Mouse (Mus musculus) forebrain, embryonic 12.5 days (tissue): Measurements from ENCODE around the gene Nrg3. TPM values are rescaled to one million over a fixed set of nuclear protein-coding genes. Genes with fewer than 3 reads are reported as not detected.
"Not testable (repeated sequence)": the region's sequence is repeated elsewhere in the genome, so short reads cannot be mapped to it uniquely, and the experiment has no call there.

Source experiments
- ATAC-seq: fragments of 200-750 bp; cut with Nextera tagmentation; 2 replicates; pipeline ENCODE4 v1.8.0; 2017; ENCODE audit warnings: moderate TSS enrichment; ENCODE audit not compliant: low FRiP score
- H3K27ac ChIP-seq: fragments of 300-500 bp; sonication (generic); 2 replicates; pipeline ENCODE4 v1.5.1; 2016; ENCODE audit warnings: mild to moderate bottlenecking
- H3K27me3 ChIP-seq: fragments of 300-500 bp; sonication (generic); 2 replicates; pipeline ENCODE4 v1.6.1; 2016; ENCODE audit warnings: mild to moderate bottlenecking
- H3K36me3 ChIP-seq: fragments of 300-500 bp; sonication (generic); replicated peaks from 2 replicates; pipeline ENCODE4 v1.6.1; 2016; ENCODE audit warnings: mild to moderate bottlenecking
- H3K4me1 ChIP-seq: fragments of 300-500 bp; sonication (generic); 2 replicates; pipeline ENCODE4 v1.6.1; 2016
- H3K4me2 ChIP-seq: fragments of 300-500 bp; sonication (generic); 2 replicates; pipeline ENCODE4 v1.6.1; 2016; ENCODE audit warnings: mild to moderate bottlenecking, moderate library complexity
- H3K4me3 ChIP-seq: fragments of 300-500 bp; sonication (generic); replicated peaks from 2 replicates; pipeline ENCODE4 v1.5.1; 2016; ENCODE audit warnings: mild to moderate bottlenecking
- H3K9ac ChIP-seq: fragments of 300-500 bp; sonication (generic); 2 replicates; pipeline ENCODE4 v1.6.1; 2016; ENCODE audit warnings: mild to moderate bottlenecking
- H3K9me3 ChIP-seq: fragments of 300-500 bp; sonication (generic); 2 replicates; pipeline ENCODE4 v1.6.1; 2016
- WGBS: fragments of 180-500 bp; shearing (Covaris S2); methylation state at CpG from one replicate; pipeline ENCODE4 v1.1.7; 2016; 5-methylcytosine and 5-hydroxymethylcytosine counted together
- polyA plus RNA-seq: library from polyadenylated mRNA; unstranded; fragments of >200 nt; fragmentation: Nextera tagmentation; extraction: Ambion mirVana; gene quantifications from 2 replicates; pipeline ENCODE4 v1.2.1, GENCODE M21; 2016

Gene Nrg3
- polyA plus RNA-seq, 1 experiment from 2014 or later: 3.7 TPM

DNA sequence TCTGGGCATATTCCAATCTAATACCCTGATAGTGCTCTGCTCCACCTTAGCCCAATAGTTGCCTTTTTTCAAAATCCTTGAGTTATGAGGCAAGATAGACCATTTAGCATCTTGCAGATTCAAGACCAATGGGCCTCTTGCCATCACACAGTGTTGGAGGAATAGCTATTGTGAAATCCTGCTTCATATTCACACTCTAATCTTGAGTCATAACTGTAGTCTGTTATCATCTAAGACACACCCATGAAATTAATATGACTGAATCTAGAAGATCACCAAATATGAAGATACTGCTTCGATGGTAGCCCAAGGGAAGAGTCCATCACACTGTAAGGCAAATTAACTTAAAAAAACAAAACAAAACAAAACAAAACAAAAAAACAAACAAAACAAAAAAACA, 937.7 kb downstream of the Nrg3 start:
- 97% methylated on average over 1 of the region's 1 CpGs for whole genome bisulfite sequencing
- H3K36me3 ChIP-seq: no peaks in the 10 kb centered on the region
- H3K27ac ChIP-seq: no peak overlapping the region
- ATAC-seq: no peak
- no peak overlapping the region for H3K4me3 ChIP-seq
- no peaks in the 10 kb centered on the region for H3K27me3 ChIP-seq
- H3K9me3 ChIP-seq: no peaks in the 10 kb centered on the region
- no peak overlapping the region for H3K4me2 ChIP-seq
- no peaks in the 10 kb centered on the region for H3K4me1 ChIP-seq
- no peak overlapping the region for H3K9ac ChIP-seq

DNA sequence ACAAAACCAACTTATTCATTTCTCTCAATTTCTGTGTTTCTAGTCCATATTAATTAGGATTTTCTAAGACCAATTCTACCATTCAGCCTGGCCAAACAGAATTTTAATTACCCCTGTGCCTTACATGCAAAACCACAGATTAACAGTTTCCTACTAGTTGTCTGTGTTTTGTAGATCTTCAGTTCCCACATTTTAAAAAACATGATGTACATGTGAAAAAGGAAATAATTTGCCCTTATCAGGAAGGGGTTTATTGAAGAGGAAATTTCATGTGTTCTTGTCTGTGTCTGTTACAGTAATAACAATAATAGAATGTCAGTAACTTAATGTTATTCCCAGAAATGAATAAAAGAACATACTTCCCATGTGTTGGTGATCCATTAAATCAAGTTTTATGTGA, 939.4 kb downstream of the Nrg3 start:
- Histone ChIP-seq H3K9me3 (no peaks in the 10 kb centered on the region), H3K4me3 (no peak overlapping the region), H3K27ac (no peak overlapping the region), H3K27me3 (no peaks in the 10 kb centered on the region), H3K4me1 (no peaks in the 10 kb centered on the region), H3K4me2 (no peak overlapping the region), H3K9ac (no peak overlapping the region), H3K36me3 (no peaks in the 10 kb centered on the region)
- no peak for ATAC-seq

DNA sequence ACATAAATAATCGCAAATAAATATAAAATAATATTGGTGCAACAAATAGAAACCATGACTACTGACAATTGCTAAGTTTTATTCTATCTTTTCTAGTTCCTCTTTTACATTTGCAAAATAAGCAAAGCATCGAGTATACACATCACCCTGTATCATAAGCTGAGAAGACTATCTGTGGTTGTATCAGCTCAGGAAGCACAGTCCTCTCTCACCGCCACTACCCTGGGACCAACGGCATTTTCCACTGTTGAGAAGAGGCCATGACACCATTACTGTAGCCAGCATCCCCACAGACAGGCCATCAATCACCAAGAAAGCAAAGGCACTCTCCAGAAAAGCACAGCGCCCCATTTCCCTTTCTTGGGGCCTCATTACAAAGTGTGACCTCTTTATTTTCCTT, 956.7 kb downstream of the Nrg3 start:
- 75% methylated on average over 5 of the region's 5 CpGs for WGBS
- no peak overlapping the region for H3K4me3 ChIP-seq
- no peak for ATAC-seq

DNA sequence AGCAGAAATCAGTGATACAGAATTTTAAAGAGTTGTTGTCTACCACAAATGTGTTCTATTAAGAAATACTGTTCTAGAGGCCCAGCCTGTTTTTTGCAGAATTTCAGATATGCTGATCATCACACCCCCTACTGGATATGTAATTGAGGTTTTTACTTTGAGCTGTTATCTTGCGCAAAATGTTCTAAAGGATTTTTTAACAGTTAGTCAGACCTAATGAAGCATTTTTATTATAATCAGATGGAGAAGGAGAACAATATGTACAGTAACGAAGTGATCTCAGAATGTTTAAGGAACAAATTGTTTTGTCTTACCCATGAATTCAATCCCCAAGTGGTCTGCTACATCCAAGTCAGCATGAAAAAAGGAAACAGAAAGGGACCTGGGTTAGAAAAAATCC, 963.9 kb downstream of the Nrg3 start:
- Histone ChIP-seq H3K9ac (no peak overlapping the region), H3K4me2 (no peak overlapping the region), H3K27ac (no peak overlapping the region), H3K36me3 (no peaks in the 10 kb centered on the region), H3K27me3 (no peaks in the 10 kb centered on the region), H3K9me3 (no peaks in the 10 kb centered on the region), H3K4me3 (no peak overlapping the region), H3K4me1 (no peaks in the 10 kb centered on the region)
- no peak for ATAC-seq
- WGBS: 85% methylated on average over 2 of the region's 2 CpGs

More for the DNA sequence above, 956.7 kb downstream of the Nrg3 start:
- Histone ChIP-seq H3K27ac (no peak overlapping the region), H3K27me3 (no peaks in the 10 kb centered on the region), H3K4me2 (no peak overlapping the region), H3K9ac (no peak overlapping the region), H3K4me1 (no peaks in the 10 kb centered on the region), H3K9me3 (no peaks in the 10 kb centered on the region), H3K36me3 (no peaks in the 10 kb centered on the region)

DNA sequence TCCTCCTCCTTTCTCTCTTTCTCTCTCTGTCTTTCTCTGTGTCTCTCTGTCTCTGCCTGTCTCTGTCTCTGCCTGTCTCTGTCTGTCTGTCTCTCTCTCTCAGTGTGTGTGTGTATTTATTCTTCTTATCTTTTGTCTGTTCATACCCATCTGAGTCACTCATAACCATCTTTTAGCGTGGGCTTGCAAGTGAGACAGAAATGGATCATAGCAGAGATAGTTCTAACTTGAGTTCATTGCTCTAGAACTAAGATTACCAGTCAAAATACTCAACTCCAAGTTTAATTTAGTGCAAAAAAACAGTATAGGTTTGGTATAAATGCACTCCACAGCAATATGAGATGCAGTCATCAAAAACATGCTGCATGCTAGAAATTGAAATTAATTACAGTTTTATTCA, 977.9 kb downstream of the Nrg3 start:
- Histone ChIP-seq H3K4me2 (no peak overlapping the region), H3K27ac (no peak overlapping the region), H3K4me1 (no peaks in the 10 kb centered on the region), H3K4me3 (no peak overlapping the region), H3K9ac (no peak overlapping the region), H3K9me3 (no peaks in the 10 kb centered on the region), H3K36me3 (no peaks in the 10 kb centered on the region), H3K27me3 (no peaks in the 10 kb centered on the region)
- no peak for ATAC-seq
- 52% methylated on average over 1 of the region's 1 CpGs for WGBS

DNA sequence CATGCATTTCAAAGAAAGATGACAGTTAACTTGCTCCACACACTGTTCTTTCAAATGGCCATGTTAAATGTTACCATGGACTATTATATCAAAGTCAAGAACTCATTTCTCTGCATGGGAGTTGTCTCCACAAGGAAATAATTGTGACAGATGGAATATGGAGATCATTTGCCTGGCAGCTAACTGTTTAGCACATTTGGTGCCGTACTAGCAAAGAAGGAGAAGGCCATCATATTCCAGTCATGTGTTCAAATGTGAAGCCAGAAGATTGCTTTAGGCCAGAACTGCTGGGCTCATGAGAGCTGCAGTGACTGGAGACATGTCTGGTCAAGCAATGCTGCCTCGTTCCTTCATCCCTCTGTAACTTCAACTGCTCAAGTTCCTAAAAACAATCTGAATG, 1025.8 kb downstream of the Nrg3 start:
- Histone ChIP-seq H3K36me3 (no peaks in the 10 kb centered on the region), H3K27ac (no peak overlapping the region), H3K9me3 (no peaks in the 10 kb centered on the region), H3K9ac (no peak overlapping the region), H3K4me3 (no peak overlapping the region), H3K27me3 (no peaks in the 10 kb centered on the region), H3K4me2 (no peak overlapping the region), H3K4me1 (no peaks in the 10 kb centered on the region)
- no peak for ATAC-seq
- WGBS: 83% methylated on average over 2 of the region's 2 CpGs

DNA sequence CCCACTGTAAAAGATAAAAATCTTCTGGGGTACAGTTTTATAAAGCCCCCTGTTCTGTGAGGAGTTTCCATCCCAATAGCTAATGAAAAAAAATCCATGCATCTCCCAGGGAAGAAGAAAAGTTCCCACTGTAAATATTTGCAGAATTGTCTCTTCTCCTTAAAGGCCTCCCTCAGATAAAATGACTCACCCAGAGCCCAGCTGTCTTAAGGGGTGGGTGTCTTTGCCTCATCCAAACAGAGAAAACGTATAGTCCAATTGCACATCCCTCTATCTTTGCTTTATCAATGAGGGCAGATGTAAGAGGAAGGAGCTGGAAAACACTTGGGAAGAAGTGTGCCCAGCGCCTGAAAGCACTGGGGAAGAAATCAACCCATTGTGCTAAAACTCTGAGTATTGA, 1028.1 kb downstream of the Nrg3 start:
- 89% methylated on average over 2 of the region's 2 CpGs for WGBS
- Histone ChIP-seq H3K27me3 (no peaks in the 10 kb centered on the region), H3K36me3 (no peaks in the 10 kb centered on the region), H3K4me2 (no peak overlapping the region), H3K9me3 (no peaks in the 10 kb centered on the region), H3K9ac (no peak overlapping the region), H3K4me3 (no peak overlapping the region), H3K4me1 (no peaks in the 10 kb centered on the region), H3K27ac (no peak overlapping the region)
- ATAC-seq: no peak

DNA sequence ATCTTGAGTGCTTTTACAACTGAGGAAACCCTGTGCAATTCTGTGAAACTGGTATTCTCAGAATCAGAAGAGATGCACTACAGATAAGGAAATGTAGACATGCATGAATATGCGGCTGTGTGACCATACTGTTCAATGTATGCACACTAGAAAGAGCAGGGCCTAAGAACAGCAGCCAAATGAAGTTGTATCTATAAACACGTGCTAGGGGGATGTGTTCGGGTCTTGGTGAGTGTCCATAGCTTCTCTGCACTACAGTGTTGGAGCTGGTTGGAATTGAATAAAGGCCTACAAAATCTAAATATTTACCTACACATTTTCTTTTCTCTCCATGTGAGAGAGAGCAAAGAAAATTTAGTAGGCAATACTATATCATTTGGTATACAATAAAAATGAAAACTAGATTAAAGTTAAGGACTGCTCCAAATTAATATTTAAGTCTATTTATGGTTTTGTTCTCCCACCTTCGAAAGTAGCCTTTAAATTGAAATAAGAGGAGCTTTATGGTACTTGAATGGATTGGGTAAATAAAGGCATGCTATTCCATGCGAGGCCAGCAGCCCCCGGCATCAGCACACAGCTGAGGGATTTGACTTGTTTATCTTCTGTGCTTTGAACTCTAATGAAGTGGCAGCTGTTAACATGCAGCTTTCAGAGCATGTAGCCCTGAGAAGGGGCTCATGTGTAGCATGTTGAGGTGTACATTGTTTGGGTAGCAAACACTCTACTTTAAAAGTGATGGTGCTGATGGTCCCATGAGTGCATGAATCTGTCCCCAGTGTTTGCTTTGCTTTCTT, 1038.9 kb downstream of the Nrg3 start:
- 79% methylated on average over 6 of the region's 6 CpGs for WGBS
- Histone ChIP-seq H3K9ac (no peak overlapping the region), H3K27ac (no peak overlapping the region), H3K4me2 (no peak overlapping the region), H3K4me1 (no peaks in the 10 kb centered on the region), H3K9me3 (no peaks in the 10 kb centered on the region), H3K27me3 (no peaks in the 10 kb centered on the region), H3K4me3 (no peak overlapping the region), H3K36me3 (no peaks in the 10 kb centered on the region)
- no peak for ATAC-seq

DNA sequence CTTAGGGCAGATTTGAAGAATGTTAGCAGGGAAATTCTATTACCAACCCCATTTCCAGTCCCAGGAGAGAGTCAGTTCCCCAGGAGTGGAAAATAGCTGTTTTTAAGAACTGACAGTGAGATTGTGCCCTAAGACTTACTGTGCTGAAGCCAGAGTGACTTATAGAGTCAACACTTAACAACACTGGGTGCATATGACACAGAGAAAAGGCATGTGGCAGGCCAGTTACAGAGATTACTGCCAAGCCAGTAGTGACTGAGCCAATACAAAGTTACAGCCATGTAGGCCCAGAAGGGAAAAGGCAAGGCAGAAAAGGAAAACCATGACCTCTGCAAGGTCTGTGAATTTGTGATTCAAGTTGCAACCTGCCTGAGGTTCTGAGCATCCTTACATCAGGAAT, 1098.2 kb downstream of the Nrg3 start:
- H3K27me3 ChIP-seq: no peaks in the 10 kb centered on the region
- H3K9ac ChIP-seq: no peak overlapping the region
- no peaks in the 10 kb centered on the region for H3K9me3 ChIP-seq
- no peak overlapping the region for H3K4me3 ChIP-seq
- no peak for ATAC-seq
- H3K36me3 ChIP-seq: no peaks in the 10 kb centered on the region
- H3K4me2 ChIP-seq: no peak overlapping the region
- H3K4me1 ChIP-seq: no peaks in the 10 kb centered on the region
- no peak overlapping the region for H3K27ac ChIP-seq

DNA sequence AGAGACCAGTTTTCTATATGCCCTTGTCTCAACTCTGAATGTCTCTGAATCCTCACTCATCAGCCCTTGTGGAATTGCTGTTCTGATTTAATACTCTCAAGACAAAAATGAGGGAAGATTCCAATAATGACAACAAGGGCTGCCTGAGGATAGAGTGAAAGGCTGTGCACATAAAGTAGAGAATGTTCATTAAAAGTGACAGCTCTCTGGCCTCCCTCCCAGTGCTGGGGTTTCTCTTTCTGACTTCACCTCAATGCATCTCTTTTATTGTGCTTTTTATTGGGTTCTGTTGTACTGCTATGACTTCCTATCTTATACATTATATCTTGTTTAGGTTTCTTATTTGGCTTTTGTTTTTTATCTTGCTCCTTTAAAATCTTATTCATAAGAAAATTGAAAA, 1131.9 kb downstream of the Nrg3 start:
- Histone ChIP-seq H3K4me1 (no peaks in the 10 kb centered on the region), H3K4me3 (no peak overlapping the region), H3K9ac (no peak overlapping the region), H3K4me2 (no peak overlapping the region), H3K36me3 (no peaks in the 10 kb centered on the region), H3K27me3 (no peaks in the 10 kb centered on the region), H3K9me3 (no peaks in the 10 kb centered on the region), H3K27ac (no peak overlapping the region)
- ATAC-seq: no peak

DNA sequence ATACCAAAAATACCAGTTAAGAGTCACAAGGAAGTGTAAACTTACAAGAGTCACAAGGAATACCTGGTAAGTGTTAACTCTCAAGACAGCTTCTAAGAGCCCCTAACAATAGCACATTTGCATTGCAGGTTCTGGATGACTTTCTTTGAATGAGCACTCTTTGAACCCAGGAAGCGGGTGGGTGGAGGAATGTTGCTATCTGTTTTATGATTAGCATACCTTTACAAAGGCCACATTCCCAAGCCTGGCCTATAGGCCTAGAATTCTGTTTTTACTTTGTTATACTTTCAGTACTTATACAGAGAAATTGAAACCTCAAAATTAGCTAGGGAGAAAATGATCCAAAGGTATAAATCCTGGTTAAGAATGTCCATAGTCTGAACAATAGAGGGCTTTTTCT, 1150.0 kb downstream of the Nrg3 start:
- not testable (repeated sequence) for H3K27me3 ChIP-seq, H3K9ac ChIP-seq, ATAC-seq, H3K4me2 ChIP-seq, H3K4me3 ChIP-seq, H3K9me3 ChIP-seq, H3K27ac ChIP-seq, H3K4me1 ChIP-seq, H3K36me3 ChIP-seq
- 74% methylated on average over 1 of the region's 1 CpGs for WGBS

DNA sequence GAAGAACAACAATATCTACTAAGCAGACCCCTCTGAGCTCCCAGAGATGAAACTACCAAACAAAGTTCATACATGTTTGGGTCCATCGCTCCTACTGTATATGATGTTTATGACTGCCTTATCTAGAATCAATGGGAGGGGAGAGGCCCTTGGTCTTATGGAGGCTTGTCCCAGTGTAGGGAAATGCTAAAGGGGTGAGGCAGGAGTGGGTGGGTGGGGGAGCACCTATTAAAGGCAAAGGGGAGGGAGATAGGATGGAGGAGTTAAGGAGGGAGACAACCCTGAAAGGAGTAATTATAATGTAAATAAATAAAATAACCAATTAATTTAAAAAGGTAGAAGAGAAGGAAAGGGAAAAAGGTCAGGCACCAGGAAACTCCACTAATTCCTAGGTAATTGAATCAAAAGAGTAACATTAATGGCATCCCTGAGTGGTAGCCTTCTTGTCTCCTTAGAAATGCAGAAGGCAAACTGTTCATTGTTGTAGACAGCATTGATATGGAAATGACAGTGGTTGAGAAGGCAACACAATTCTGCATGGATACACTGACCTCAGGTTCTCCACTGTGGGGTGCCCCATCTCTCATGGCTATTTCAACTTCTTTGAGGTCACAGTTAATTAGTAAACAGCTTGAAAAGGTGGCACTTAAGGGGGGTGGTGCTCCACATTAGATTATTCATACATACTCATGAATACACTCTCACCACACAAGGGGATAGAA, 1152.1 kb downstream of the Nrg3 start:
- H3K9ac ChIP-seq: no peak overlapping the region
- H3K36me3 ChIP-seq: no peaks in the 10 kb centered on the region
- H3K4me1 ChIP-seq: 0 out of 2 replicates have a peak, but pooled peaks cover 3% of the 10 kb centered on the region
- WGBS: 91% methylated on average over 1 of the region's 1 CpGs
- no peak overlapping the region for H3K4me2 ChIP-seq
- no peak for ATAC-seq
- H3K4me3 ChIP-seq: no peak overlapping the region
- no peak overlapping the region for H3K27ac ChIP-seq
- H3K27me3 ChIP-seq: no peaks in the 10 kb centered on the region
- H3K9me3 ChIP-seq: no peaks in the 10 kb centered on the region
